Comparison of ENCODE assay signal across 12 mouse cellular contexts in the genomic region with DNA sequence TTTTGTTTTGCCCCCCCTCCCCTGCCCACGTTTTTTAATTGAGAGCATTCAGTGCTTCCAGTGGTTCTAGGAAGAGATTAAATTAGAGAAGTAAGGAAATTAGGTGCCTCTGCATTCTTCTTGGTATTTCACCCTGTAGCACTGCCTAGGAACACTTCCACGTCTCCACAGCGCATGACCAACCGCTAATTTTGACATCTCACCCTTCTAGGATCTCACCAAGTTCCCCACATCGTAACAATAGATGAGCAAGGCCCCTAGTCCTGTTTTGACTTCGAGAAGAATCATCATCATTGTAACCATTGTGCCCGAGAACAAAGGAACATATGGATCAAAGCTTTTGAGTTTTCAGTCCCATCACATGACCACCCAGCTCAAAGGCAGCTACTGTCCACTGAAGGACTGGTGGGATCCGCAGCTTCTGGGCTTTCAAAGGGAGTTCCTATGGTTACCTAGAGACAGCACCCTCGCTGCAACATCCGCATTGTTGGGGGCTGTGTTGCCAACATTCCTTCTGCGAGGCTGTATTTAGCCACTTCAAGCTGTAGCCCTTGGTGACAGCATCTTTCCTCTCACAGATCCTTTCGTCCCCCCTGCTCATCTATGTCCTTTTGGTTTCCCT. TPM values are rescaled to one million over a fixed set of nuclear protein-coding genes. Genes with fewer than 3 reads are reported as not detected.
DNase-seq lines count a peak whose midpoint lies in the region; ATAC-seq lines count a peak whose summit lies in the region.
"Had no signal": no experiment of that assay in that cellular context is flagged by ENCODE, and none has a peak within 500 bp of the region (broad histone marks: within the 10 kb centered on the region; RNA-seq: fewer than 3 reads in every experiment).

No protein-coding gene starts in this region.

- peaks cover 10% of the 10 kb centered on the region; the same call in 1 of the 2 replicates for H3K4me1 ChIP-seq in neural tube, embryonic 13.5 days (replicated peaks)
- H3K4me1 ChIP-seq: embryonic facial prominence, embryonic 12.5 days; limb, embryonic 12.5 days had no signal

- ATAC-seq in frontal cortex, adult (ENCODE audit: low TSS enrichment) = peak; percentile 88
- ATAC-seq in neural tube, embryonic 13.5 days (ENCODE audit: low read depth) = peak; percentile 77
- ATAC-seq in inflammation-experienced regulatory T-cells, adult 6 months = no peak

- 0 out of 2 replicates have a peak, but pooled peaks cover 5% of the 10 kb centered on the region for H3K27me3 ChIP-seq in neural tube, embryonic 13.5 days
- H3K27me3 ChIP-seq: embryonic facial prominence, embryonic 12.5 days; limb, embryonic 12.5 days had no signal

- H3K36me3 ChIP-seq in neural tube, embryonic 13.5 days = no peaks in the 10 kb centered on the region
- H3K36me3 ChIP-seq: embryonic facial prominence, embryonic 12.5 days; limb, embryonic 12.5 days had no signal

- peak; percentile 81 for DNase-seq in embryo, embryonic 10.5 days (ENCODE audit: low spot score)
- peak; percentile 52 for DNase-seq in left cerebral cortex, adult 11 months (ENCODE audit: low spot score)
- no peak for DNase-seq in spleen, postnatal 14 days (ENCODE audit: low spot score in 2 of 2)
- DNase-seq in lung, postnatal 36 days = no peak
- no peak for DNase-seq in cerebellum, postnatal 10 days

- H3K27ac ChIP-seq in neural tube, embryonic 13.5 days (replicated peaks) = no peak overlapping the region
- H3K27ac ChIP-seq: embryonic facial prominence, embryonic 12.5 days; limb, embryonic 12.5 days; stomach, postnatal 0 days had no signal

- no peak overlapping the region for H3K9ac ChIP-seq in neural tube, embryonic 13.5 days
- H3K9ac ChIP-seq: embryonic facial prominence, embryonic 12.5 days; limb, embryonic 12.5 days had no signal

- H3K4me2 ChIP-seq in neural tube, embryonic 13.5 days = 0 out of 2 replicates have a peak overlapping the region, but pooled peaks have one; percentile 4
- H3K4me2 ChIP-seq: embryonic facial prominence, embryonic 12.5 days; limb, embryonic 12.5 days had no signal

- no peak overlapping the region for H3K4me3 ChIP-seq in neural tube, embryonic 13.5 days
- H3K4me3 ChIP-seq: embryonic facial prominence, embryonic 12.5 days; limb, embryonic 12.5 days; myocyte had no signal

- WGBS in neural tube, embryonic 13.5 days = 7% methylated on average over 12 of the region's 12 CpGs

- no peaks in the 10 kb centered on the region for H3K9me3 ChIP-seq in neural tube, embryonic 13.5 days
- H3K9me3 ChIP-seq: embryonic facial prominence, embryonic 12.5 days; limb, embryonic 12.5 days had no signal

RNA-seq across cellular contexts. Expression of a gene that starts 8.9 kb away (rescaled TPM):
- polyA plus RNA-seq in neural tube, embryonic 13.5 days (2015; fragmentation: Nextera tagmentation; extraction: Ambion mirVana) = 110 and 124 TPM in 2 replicates
- under 1 TPM in 1 of 3 experiments, not detected in 2; 0.20 TPM for polyA plus RNA-seq in inflammation-experienced regulatory T-cells, adult 6 months (2017; shearing (Covaris generic))

RNA-seq across cellular contexts. Expression of a gene that starts 15.3 kb away (rescaled TPM):
- 8.7 and 11.2 TPM in 2 replicates for polyA plus RNA-seq in neural tube, embryonic 13.5 days (2015; fragmentation: Nextera tagmentation; extraction: Ambion mirVana)
- 10 to 100 TPM in 1 of 3 experiments, 1 to 10 TPM in 2; 6.4 to 11.5 (median 9.0) TPM for polyA plus RNA-seq in inflammation-experienced regulatory T-cells, adult 6 months (2017; shearing (Covaris generic))

Comparison
In these comparisons a context has a peak if more than half of its experiments do, and no peak if none do; other contexts are left out.
1. DNase-seq: peak in embryo, embryonic 10.5 days (single experiment) and left cerebral cortex, adult 11 months (single experiment); none in spleen, postnatal 14 days (0 of 2), lung, postnatal 36 days (single experiment) and cerebellum, postnatal 10 days (0 of 2).
2. RNA of a gene that starts 8.9 kb away (polyA plus RNA-seq): 110 to 124 TPM in neural tube, embryonic 13.5 days; 0.20 TPM in inflammation-experienced regulatory T-cells, adult 6 months; every median in the first group is over 10 times any median in the second.